Mouse (Mus musculus) limb, embryonic 15.5 days (tissue): ENCODE measurements around the gene Smug1. TPM values are rescaled to one million over a fixed set of nuclear protein-coding genes. Genes with fewer than 3 reads are reported as not detected.

Experiments
- ATAC-seq: fragments of 200-750 bp; cut with Nextera tagmentation; 2 replicates; pipeline ENCODE4 v1.8.0; 2017; ENCODE audit warnings: low read depth, moderate TSS enrichment; ENCODE audit not compliant: insufficient number of reproducible peaks, low FRiP score, low TSS enrichment
- H3K27ac ChIP-seq: fragments of 300-500 bp; sonication (generic); 2 replicates; pipeline ENCODE4 v1.5.1; 2015; ENCODE audit warnings: moderate library complexity, mild to moderate bottlenecking, inconsistent platforms
- H3K27me3 ChIP-seq: fragments of 300-500 bp; sonication (generic); 2 replicates; pipeline ENCODE4 v1.6.1; 2015; ENCODE audit warnings: inconsistent platforms
- H3K36me3 ChIP-seq: fragments of 300-500 bp; sonication (generic); 2 replicates; pipeline ENCODE4 v1.6.1; 2015; ENCODE audit warnings: inconsistent platforms
- H3K4me1 ChIP-seq: fragments of 300-500 bp; sonication (generic); 2 replicates; pipeline ENCODE4 v1.6.1; 2015; ENCODE audit warnings: inconsistent platforms
- H3K4me2 ChIP-seq: fragments of 300-500 bp; sonication (generic); 2 replicates; pipeline ENCODE4 v1.6.1; 2015; ENCODE audit warnings: mild to moderate bottlenecking, inconsistent platforms
- H3K4me3 ChIP-seq: fragments of 300-500 bp; sonication (generic); 2 replicates; pipeline ENCODE4 v1.5.1; 2015; ENCODE audit warnings: mild to moderate bottlenecking, inconsistent platforms
- H3K9ac ChIP-seq: fragments of 300-500 bp; sonication (generic); 2 replicates; pipeline ENCODE4 v1.6.1; 2015; ENCODE audit warnings: inconsistent platforms
- H3K9me3 ChIP-seq: fragments of 300-500 bp; sonication (generic); 2 replicates; pipeline ENCODE4 v1.6.1; 2016; ENCODE audit warnings: inconsistent platforms
- WGBS: fragments of 180-500 bp; shearing (Covaris S2); methylation state at CpG from one replicate; pipeline ENCODE4 v1.1.7; 2015; 5-methylcytosine and 5-hydroxymethylcytosine counted together
- polyA plus RNA-seq: library from polyadenylated mRNA; unstranded; fragments of >200 nt; fragmentation: Nextera tagmentation; extraction: Ambion mirVana; gene quantifications from 2 replicates; pipeline ENCODE4 v1.2.1, GENCODE M21; 2015

Smug1 gene
- 17.0 and 18.3 TPM in 2 replicates for polyA plus RNA-seq

DNA sequence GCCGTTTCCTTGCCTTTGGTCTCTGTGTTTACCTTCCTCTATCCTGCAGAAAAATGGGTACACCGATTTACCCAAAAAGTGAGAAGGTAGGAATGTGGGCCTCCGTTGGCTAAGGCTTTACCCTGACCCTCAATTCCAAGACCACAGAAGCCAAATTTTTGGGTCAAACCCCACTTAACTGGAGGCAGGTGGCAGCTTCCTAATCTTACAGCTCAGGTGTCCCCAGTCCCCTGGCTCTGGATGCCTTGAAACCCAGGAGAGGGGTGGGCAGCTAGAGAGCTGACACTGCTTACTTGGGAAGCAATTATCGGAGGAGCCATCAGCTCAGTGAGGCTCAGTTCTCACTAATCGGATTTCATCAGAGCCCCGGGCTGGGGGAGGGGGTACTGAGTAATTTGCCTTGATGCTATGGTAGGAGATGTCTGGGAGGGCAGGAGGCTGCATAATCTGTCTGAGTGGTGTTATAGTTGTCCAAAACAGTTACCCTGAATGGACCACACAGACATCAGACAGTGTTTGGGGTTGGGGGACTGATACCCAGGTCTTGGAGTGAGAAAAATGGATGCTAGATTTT lies at the start of gene Smug1:
Gene Smug1, minus strand, starts transcription at position 51 of the 574 bp plus-strand sequence.
- peaks cover 38% of the 10 kb centered on the region for H3K4me1 ChIP-seq
- 42% methylated on average over 6 of the region's 6 CpGs for WGBS
- ATAC-seq = no peak
- no peak within 1 kb of the TSS for H3K27ac ChIP-seq
- H3K9me3 ChIP-seq = no peaks in the 10 kb centered on the region
- H3K9ac ChIP-seq = no peak within 1 kb of the TSS
- H3K4me2 ChIP-seq = no peak within 1 kb of the TSS
- no peak within 1 kb of the TSS for H3K4me3 ChIP-seq
- H3K27me3 ChIP-seq = peaks cover 74% of the 10 kb centered on the region
- H3K36me3 ChIP-seq = no peaks in the 10 kb centered on the region

DNA sequence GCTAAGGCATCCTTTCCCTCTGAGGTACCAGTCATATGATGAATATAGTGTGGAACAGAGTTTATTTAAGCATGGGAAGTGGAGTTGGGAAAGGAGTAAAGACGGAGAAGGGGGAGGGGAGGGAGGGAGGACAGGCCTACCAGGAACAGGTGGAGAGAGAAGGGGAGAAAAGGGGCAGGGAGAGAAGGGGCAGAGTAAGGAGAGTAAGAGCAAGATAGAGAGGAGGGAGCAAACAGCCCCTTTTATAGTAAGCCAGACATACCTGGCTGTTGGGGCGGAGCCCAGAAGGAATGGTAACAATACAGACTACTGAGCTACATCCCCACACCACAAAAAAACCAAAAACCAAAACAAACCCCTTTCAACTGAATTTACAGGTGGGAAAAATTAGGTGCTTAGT lies 49.2 kb upstream of the Smug1 start:
- H3K4me3 ChIP-seq = no peak overlapping the region
- no peaks in the 10 kb centered on the region for H3K9me3 ChIP-seq
- H3K4me2 ChIP-seq = peak overlapping the region; percentile 52
- WGBS = 22% methylated on average over 2 of the region's 2 CpGs
- ATAC-seq = no peak
- H3K9ac ChIP-seq = no peak overlapping the region
- peaks cover 19% of the 10 kb centered on the region for H3K36me3 ChIP-seq
- peaks cover 22% of the 10 kb centered on the region for H3K4me1 ChIP-seq
- H3K27me3 ChIP-seq = no peaks in the 10 kb centered on the region
- H3K27ac ChIP-seq = peak overlapping the region; percentile 91

DNA sequence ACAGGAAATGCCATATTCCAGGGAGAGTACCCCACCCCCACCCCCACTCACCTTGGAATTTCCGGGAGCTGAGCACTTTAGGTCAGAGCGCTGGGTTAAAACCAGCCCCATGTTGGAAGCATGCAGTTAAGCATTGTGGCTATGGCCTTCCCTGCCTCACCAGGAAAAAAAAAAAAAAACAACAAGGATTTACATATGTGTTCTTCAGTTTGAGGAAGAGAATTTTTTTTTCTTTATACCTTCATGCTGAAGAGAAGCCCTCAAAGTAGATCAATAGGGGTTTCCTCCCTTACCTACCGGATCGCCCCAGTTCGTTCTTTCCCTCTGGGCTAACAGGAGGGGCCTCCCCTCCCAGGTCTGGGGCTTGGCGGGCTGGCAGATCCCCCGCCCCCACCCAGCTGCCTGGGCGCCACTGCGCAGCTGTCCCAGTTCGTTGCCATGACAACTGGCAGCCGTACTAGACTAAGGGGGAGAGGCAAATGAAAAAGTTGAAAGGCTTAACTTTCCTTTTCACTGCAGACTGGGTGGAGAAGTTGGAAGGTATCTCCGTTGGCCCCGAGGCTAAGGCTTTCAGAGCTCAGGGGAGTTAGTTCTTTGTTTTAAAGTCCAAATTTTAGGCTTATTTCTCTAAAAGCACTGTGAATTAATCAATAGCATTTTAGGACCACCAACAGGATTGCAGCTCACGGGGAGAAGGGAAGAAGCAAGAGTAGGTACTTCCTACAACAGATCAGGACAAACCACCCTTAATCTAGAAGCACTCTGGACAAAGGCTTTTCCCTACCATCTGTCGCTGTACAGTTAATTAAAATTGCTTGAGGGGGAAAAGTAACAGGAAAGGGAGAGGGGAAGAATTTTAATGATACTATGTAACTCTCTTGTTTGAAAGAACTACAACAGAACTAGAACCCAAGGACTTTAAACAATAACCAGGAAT lies 48.3 kb upstream of the Smug1 start:
- Histone ChIP-seq H3K36me3 (peaks cover 27% of the 10 kb centered on the region), H3K27ac (peak overlapping the region; percentile 91), H3K27me3 (no peaks in the 10 kb centered on the region), H3K4me1 (peaks cover 19% of the 10 kb centered on the region), H3K4me2 (peak overlapping the region; percentile 52), H3K9me3 (no peaks in the 10 kb centered on the region), H3K4me3 (peak overlapping the region; percentile 44), H3K9ac (peak overlapping the region; percentile 20; the same call in 1 of the 2 replicates)
- WGBS = under 1% methylated on average over 15 of the region's 15 CpGs
- ATAC-seq = peak; percentile 96

DNA sequence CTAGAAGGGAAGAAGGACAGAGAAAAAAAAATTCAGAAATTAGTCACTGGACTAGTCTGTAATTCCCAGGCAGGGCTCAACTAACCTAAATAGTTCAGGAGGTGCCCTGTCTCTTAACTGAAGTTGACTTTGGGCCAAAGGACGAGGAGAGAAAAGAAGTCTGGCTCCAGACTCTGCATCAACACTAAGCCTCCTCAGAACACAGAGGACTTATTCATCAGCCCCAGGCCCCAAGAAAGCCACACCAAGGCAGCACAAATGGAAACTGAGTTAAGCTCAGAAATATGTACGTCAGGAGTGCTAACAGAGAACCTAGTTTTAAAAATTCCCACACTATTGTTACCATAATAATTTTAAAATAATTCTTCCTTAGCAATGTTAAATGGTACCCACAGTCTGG lies 47.3 kb upstream of the Smug1 start:
- peak overlapping the region; percentile 19 for H3K4me3 ChIP-seq
- H3K36me3 ChIP-seq = peaks cover 35% of the 10 kb centered on the region
- H3K9me3 ChIP-seq = no peaks in the 10 kb centered on the region
- peaks cover 19% of the 10 kb centered on the region for H3K4me1 ChIP-seq
- H3K27ac ChIP-seq = peak overlapping the region; percentile 79
- ATAC-seq = no peak
- H3K27me3 ChIP-seq = no peaks in the 10 kb centered on the region
- H3K9ac ChIP-seq = no peak overlapping the region
- H3K4me2 ChIP-seq = peak overlapping the region; percentile 35
- WGBS = 14% methylated on average over 2 of the region's 2 CpGs

DNA sequence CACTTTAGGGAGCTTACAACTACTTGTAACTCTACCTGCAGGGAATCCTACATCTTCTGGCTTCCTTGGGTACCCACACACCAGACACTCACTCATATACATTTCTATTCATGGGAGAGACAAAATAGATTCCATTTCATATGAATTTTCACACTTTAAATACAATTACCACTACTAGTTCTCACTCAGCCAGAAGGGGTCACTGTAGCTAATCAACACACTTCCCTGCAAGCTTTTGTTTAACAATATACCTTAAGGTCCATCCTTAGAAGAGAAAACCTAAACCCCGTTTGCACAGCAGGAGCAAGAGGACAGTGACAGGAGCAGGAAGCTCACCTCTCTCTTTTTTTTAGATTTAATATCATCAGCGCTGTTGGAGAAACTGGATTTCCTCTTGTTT lies 38.3 kb upstream of the Smug1 start:
- no peak overlapping the region for H3K4me2 ChIP-seq
- no peaks in the 10 kb centered on the region for H3K27me3 ChIP-seq
- H3K4me1 ChIP-seq = peaks cover 5% of the 10 kb centered on the region; the same call in 1 of the 2 replicates
- no peak for ATAC-seq
- no peaks in the 10 kb centered on the region for H3K9me3 ChIP-seq
- peaks cover 59% of the 10 kb centered on the region for H3K36me3 ChIP-seq
- no peak overlapping the region for H3K4me3 ChIP-seq
- H3K9ac ChIP-seq = no peak overlapping the region
- no peak overlapping the region for H3K27ac ChIP-seq
- 63% methylated on average over 2 of the region's 2 CpGs for WGBS

DNA sequence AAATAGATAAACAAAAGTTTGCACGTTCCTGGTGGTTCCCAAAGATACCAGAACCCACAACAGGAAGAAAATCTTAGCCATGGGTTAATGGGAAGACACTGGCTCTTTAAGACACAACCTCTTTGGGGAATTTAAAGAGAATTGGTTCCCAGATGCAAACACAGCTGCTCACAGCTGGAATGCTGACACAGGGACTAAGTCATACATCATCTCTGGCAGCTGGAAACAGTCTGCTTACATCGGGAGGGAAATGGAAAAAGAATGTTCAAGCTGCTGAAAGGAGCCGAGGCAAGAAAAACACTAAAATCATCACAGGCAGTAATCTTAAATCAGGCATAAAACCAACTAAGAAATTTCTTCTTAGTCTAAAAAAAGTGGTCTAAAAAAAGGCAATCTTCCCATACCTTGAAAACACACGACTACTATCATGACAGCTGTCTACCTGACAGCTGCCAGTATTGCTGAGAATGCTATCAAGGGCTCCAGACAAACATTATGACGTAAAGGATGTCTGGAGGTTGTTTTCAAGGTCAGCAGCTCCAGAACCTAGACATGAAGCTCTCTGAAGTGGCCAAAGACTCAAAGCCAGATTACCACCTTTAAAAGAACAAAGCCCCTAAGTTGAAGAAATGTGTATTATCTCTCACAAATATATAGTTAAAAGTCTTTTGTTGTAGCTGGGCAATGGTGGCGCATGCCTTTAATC lies 35.3 kb upstream of the Smug1 start:
- Histone ChIP-seq H3K27ac (peak overlapping the region; percentile 52), H3K27me3 (no peaks in the 10 kb centered on the region), H3K4me1 (peaks cover 5% of the 10 kb centered on the region; the same call in 1 of the 2 replicates), H3K9ac (no peak overlapping the region), H3K36me3 (peaks cover 63% of the 10 kb centered on the region), H3K4me2 (no peak overlapping the region), H3K4me3 (no peak overlapping the region), H3K9me3 (no peaks in the 10 kb centered on the region)
- ATAC-seq = no peak
- WGBS = 38% methylated on average over 6 of the region's 6 CpGs

DNA sequence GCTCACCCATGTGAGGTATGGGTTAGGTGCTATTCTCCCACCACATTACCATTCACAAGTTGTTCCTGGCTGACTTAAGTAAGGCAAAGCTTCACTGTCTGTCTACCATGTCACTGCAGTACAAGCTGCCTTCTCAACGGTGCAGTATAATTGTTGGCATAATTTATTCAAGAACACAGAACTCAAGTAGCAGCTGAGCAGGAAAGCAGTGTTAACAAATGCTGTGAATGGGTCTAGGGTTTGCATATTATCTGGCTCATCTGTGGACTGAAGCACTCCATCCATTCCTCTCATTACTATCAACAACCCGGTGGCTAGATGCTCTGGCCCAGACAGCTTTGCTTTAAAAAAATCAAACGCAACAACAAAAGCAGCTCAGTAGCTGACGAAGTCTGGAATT lies 30.9 kb upstream of the Smug1 start:
- Histone ChIP-seq H3K27me3 (no peaks in the 10 kb centered on the region), H3K9ac (no peak overlapping the region), H3K27ac (no peak overlapping the region), H3K4me1 (peaks cover 5% of the 10 kb centered on the region; the same call in 1 of the 2 replicates), H3K36me3 (peaks cover 58% of the 10 kb centered on the region), H3K4me3 (no peak overlapping the region), H3K9me3 (no peaks in the 10 kb centered on the region), H3K4me2 (no peak overlapping the region)
- 86% methylated on average over 4 of the region's 4 CpGs for WGBS
- no peak for ATAC-seq

DNA sequence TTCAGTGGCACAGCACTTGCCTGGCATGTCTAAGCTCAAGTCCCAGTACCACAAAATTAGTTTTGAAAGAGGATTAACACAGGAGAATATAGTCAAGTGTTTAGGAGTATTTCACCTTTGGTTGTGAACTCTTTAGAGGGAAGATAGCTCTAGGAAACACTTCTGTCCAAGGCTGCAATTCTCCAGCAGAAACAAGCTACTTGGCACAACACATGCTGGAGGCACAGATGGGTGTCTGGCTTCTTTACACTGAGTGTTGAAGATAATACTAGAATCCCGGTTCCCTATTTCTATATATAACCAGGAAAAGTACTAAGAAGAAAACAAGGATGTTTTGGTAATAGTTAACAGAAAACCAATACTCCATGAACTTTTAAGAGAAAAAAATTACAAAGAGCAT lies 29.9 kb upstream of the Smug1 start:
- 80% methylated on average over 1 of the region's 1 CpGs for WGBS
- ATAC-seq = no peak
- no peaks in the 10 kb centered on the region for H3K4me1 ChIP-seq
- no peak overlapping the region for H3K4me2 ChIP-seq
- H3K27me3 ChIP-seq = no peaks in the 10 kb centered on the region
- no peak overlapping the region for H3K4me3 ChIP-seq
- peaks cover 66% of the 10 kb centered on the region for H3K36me3 ChIP-seq
- H3K9me3 ChIP-seq = no peaks in the 10 kb centered on the region
- H3K9ac ChIP-seq = no peak overlapping the region
- H3K27ac ChIP-seq = no peak overlapping the region

DNA sequence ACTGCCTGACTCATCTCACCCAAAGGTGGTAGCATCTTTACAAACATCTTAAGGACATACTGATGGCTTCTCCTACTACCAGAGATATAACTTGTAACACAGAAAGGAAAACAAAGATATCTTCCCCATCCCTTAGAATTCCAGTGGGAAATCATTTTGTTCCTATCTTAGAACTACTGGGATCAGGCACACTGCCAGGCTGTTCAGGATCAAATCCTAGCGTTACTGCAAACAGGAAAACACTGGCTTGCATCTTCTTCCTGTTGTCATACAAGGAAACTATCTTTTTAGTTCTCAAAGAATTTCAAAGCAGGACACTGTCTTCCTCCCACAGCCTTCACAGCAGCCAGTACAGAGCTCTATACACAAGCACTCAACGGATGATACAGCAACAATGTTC lies 26.7 kb upstream of the Smug1 start:
- Histone ChIP-seq H3K9me3 (no peaks in the 10 kb centered on the region), H3K4me3 (no peak overlapping the region), H3K4me2 (no peak overlapping the region), H3K9ac (no peak overlapping the region), H3K27me3 (no peaks in the 10 kb centered on the region), H3K36me3 (peaks cover 63% of the 10 kb centered on the region), H3K27ac (no peak overlapping the region), H3K4me1 (no peaks in the 10 kb centered on the region)
- no peak for ATAC-seq
- 86% methylated on average over 2 of the region's 2 CpGs for WGBS

DNA sequence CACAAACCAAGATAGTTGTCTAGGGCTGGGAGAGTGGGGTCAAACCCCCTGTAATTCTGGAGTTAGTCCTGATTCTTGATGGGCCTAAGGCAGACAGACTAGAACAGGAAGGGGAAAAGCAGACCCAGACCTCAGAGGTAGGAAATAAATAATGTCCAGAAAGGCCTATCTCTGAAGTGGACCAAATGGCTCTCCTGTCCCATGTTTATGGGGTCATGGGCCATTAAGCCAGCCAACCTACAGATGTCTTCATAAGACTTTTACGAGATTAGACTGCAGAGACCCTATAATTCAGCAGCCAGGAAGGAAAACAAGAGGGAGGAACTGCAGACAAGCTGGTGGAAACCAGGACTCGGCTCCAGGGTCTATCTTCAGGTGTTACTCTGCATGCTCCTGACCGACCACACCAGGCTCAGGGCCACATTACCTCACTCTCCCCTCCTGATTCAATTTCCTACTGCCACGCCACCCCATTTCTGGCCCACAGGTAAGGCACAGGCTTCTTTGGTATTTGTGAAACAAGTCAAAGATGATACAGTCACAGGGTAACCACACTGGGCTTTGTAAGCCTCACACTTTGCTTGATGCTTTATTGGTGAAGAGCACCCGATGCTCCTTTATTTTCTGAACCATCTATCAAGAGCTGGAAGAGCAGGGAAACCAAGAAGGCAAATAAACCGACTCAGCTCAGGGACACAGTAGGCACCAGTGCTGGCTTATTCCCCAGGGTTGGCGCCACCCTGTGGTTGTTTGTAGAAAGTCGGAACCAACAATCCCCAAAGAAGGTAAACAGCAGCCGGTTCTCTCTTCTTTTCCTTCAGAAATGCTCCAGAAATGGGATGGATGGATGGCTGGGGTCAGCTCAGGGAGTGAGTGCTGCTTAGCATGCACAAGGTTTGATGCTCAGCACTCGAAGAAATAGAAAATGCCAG lies 23.9 kb upstream of the Smug1 start:
- Histone ChIP-seq H3K4me3 (no peak overlapping the region), H3K4me2 (no peak overlapping the region), H3K27me3 (no peaks in the 10 kb centered on the region), H3K4me1 (no peaks in the 10 kb centered on the region), H3K36me3 (peaks cover 40% of the 10 kb centered on the region), H3K9me3 (no peaks in the 10 kb centered on the region), H3K27ac (no peak overlapping the region), H3K9ac (no peak overlapping the region)
- 39% methylated on average over 10 of the region's 10 CpGs for whole genome bisulfite sequencing
- no peak for ATAC-seq

DNA sequence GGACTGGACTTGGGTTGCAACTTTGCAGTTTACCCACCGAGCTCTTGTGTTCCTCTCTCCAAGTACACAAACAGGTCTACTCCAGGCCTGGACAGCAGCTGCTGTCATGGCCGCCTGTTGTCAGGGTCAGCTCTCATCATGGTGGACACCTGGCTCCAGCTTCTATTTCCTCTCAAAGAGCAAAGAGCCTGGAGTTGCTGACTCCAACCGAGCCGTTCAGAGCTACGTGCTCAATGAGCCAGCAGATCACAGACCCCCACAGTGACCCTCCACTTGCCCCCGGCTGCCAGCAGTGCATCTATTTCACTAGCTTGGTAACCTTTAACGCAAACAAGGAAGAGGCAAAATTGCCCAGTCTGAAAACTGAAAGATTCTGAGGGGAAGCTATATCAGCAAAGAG lies 23.2 kb upstream of the Smug1 start:
- Histone ChIP-seq H3K4me3 (no peak overlapping the region), H3K36me3 (peaks cover 40% of the 10 kb centered on the region), H3K9ac (no peak overlapping the region), H3K27me3 (no peaks in the 10 kb centered on the region), H3K4me2 (no peak overlapping the region), H3K9me3 (no peaks in the 10 kb centered on the region), H3K27ac (no peak overlapping the region), H3K4me1 (no peaks in the 10 kb centered on the region)
- WGBS = 71% methylated on average over 7 of the region's 7 CpGs
- ATAC-seq = no peak
